Mouse (Mus musculus): ENCODE results near the gene Myo1e. TPM values are rescaled to one million over a fixed set of nuclear protein-coding genes. Genes with fewer than 3 reads are reported as not detected.

Gene Myo1e
- polyA plus RNA-seq, 1 experiment: 21.2 TPM

DNA sequence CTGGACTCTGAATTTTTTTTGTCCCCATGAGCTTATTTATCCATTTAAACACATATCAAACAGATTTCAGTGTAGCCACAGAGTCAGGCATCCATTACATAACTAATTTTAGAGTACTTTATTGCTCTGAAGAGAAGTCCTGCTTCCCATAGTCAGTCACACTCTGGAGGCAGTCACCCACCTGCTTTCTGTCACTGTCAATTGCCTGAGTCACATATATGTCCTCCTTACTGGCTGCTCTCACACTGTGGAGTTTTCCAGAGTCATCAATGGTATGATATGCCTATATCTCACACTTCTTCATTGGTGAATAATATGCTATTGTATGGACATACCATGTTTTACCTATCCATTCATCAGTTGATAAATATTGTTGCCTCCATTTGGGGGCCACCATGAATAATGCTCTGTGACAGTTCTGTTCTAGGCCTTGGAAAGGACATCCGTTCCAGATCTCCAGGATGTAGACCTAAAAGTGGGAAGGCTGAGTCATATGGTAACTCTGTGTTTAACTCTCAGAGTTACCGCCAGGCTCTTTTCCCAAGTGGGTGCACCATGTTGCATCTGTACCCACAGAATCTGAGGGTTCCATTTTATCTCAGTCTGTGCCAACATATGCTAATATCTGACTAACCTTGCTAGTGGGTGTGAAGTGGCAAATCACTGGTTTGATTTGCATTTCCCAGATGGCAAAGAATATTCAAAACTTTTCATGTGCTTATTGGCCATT lies 152.4 kb downstream of the Myo1e start:
- no peak overlapping the region for H3K4me3 ChIP-seq (replicated peaks; ENCODE audit: extremely low read depth, low read depth, low read length)
- 95% methylated on average over 2 of the region's 2 CpGs for WGBS
- H3K4me1 ChIP-seq (ENCODE audit: control insufficient read depth, insufficient read depth, low read length): no peaks in the 10 kb centered on the region
- TF ChIP-seq CTCF (IDR thresholded peaks at IDR 0.05; ENCODE audit: insufficient read depth, low read length) (no peak), POLR2A (IDR thresholded peaks at IDR 0.05; ENCODE audit: borderline replicate concordance, extremely low read depth, low read depth, low read length) (no peak)
- DNase-seq: no peak

DNA sequence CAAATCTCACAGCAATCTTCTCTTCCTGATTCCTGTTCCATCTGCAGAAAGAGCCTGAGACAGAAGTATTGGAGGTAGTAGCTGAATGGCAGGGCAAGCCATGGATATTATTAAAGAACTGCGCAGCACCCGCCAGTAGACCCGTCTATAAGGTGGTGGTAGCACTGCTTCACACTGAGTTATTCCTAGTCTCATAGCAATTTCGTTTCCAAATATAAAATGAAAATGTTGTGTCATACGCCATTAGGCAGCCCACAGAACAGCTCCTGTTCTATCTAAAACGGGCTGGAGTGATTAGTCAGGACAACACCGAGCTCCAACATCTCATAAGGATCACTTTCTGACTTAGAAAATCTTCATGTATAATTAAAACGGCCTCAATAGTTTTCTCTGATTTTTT lies 157.6 kb downstream of the Myo1e start:
- no peak for DNase-seq
- no peaks in the 10 kb centered on the region for H3K4me1 ChIP-seq (ENCODE audit: control insufficient read depth, insufficient read depth, low read length)
- TF ChIP-seq CTCF (IDR thresholded peaks at IDR 0.05; ENCODE audit: insufficient read depth, low read length): no peak
- no peak for TF ChIP-seq POLR2A (IDR thresholded peaks at IDR 0.05; ENCODE audit: borderline replicate concordance, extremely low read depth, low read depth, low read length)
- no peak overlapping the region for H3K4me3 ChIP-seq (replicated peaks; ENCODE audit: extremely low read depth, low read depth, low read length)
- WGBS: 96% methylated on average over 8 of the region's 8 CpGs

GRCm38 (mm10) chr9:70365915-70366314 lies 158.8 kb downstream of the Myo1e start:
- 88% methylated on average over 2 of the region's 2 CpGs for WGBS
- TF ChIP-seq POLR2A (IDR thresholded peaks at IDR 0.05; ENCODE audit: borderline replicate concordance, extremely low read depth, low read depth, low read length) (no peak), CTCF (IDR thresholded peaks at IDR 0.05; ENCODE audit: insufficient read depth, low read length) (no peak)
- no peak for DNase-seq
- no peak overlapping the region for H3K4me3 ChIP-seq (replicated peaks; ENCODE audit: extremely low read depth, low read depth, low read length)
- no peaks in the 10 kb centered on the region for H3K4me1 ChIP-seq (ENCODE audit: control insufficient read depth, insufficient read depth, low read length)

GRCm38 (mm10) chr9:70366898-70367297 lies 159.7 kb downstream of the Myo1e start:
- Histone ChIP-seq H3K4me3 (replicated peaks; ENCODE audit: extremely low read depth, low read depth, low read length) (no peak overlapping the region), H3K4me1 (ENCODE audit: control insufficient read depth, insufficient read depth, low read length) (no peaks in the 10 kb centered on the region)
- no peak for DNase-seq
- TF ChIP-seq POLR2A (IDR thresholded peaks at IDR 0.05; ENCODE audit: borderline replicate concordance, extremely low read depth, low read depth, low read length) (no peak), CTCF (IDR thresholded peaks at IDR 0.05; ENCODE audit: insufficient read depth, low read length) (no peak)
- WGBS: 68% methylated on average over 6 of the region's 6 CpGs

GRCm38 (mm10) chr9:70371638-70372037 lies 164.5 kb downstream of the Myo1e start:
- no peak for DNase-seq
- WGBS: 79% methylated on average over 5 of the region's 5 CpGs
- Histone ChIP-seq H3K4me3 (replicated peaks; ENCODE audit: extremely low read depth, low read depth, low read length) (no peak overlapping the region), H3K4me1 (ENCODE audit: control insufficient read depth, insufficient read depth, low read length) (no peaks in the 10 kb centered on the region)
- TF ChIP-seq POLR2A (IDR thresholded peaks at IDR 0.05; ENCODE audit: borderline replicate concordance, extremely low read depth, low read depth, low read length) (no peak), CTCF (IDR thresholded peaks at IDR 0.05; ENCODE audit: insufficient read depth, low read length) (no peak)

DNA sequence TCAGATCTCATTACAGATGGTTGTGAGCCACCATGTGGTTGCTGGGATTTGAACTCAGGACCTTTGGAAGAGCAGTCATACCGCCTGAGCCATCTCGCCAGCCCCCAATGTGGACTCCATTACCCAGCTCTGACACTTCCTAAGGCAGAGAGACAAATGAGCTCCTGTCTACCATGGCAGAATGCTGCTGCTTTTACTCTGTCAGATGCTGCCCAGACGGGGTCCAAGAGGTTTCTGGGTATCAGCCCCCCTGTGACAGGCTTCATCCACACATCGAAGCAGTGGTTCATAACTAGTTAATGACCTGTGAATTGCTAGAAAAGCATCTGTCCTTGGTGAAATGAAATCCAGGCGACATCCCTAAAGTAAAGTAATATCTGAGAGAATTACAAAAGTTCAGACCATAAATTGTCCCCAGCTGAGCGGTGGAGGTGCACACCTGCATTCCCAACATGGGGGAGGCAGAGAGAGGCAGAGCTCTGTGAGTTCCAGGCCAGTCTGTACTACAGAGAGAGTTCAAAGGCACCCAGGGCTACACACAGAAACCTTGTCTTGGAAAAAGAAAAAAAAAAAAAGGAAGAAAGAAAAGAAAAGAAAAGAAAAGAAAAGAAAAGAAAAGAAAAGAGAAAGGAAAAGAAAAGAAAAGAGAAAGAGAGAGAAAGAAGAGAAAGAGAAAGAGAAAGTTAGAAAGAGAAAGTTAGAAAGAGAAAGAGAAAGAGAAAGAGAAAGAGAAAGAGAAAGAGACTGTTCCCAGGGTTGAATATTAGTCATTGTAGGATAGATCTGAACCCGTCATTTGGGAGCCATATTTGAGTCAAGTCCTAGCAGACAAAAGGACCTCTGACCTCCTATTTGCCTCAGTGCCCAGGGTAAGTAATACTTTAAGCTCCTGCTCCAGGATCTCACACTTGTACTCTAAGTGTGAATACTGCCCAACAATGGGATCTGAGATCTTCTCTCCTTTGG lies 172.6 kb downstream of the Myo1e start:
- DNase-seq: no peak
- no peak overlapping the region for H3K4me3 ChIP-seq (replicated peaks; ENCODE audit: extremely low read depth, low read depth, low read length)
- TF ChIP-seq POLR2A (IDR thresholded peaks at IDR 0.05; ENCODE audit: borderline replicate concordance, extremely low read depth, low read depth, low read length) (no peak), CTCF (IDR thresholded peaks at IDR 0.05; ENCODE audit: insufficient read depth, low read length) (no peak)
- H3K4me1 ChIP-seq (ENCODE audit: control insufficient read depth, insufficient read depth, low read length): no peaks in the 10 kb centered on the region
- 89% methylated on average over 7 of the region's 7 CpGs for WGBS

DNA sequence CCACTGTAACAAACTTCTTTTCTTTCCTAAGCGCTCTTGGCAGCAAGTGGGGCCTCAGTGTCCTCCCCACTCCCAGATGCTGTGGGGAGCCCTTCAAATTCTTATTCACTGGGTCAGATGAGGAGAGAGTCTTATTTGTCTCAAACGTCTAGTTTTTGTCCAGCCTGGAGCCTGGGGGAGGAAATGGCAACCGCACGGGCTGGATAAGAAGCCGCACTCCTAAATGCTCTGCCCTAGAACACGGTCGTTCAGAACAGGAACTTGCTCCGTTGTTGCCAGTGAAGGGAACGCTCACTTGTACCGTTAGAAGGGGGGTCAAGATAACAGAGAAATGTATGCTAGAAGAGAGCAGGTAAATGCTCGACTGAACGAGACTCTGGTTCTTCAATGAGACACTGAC lies 174.9 kb downstream of the Myo1e start:
- H3K4me3 ChIP-seq (replicated peaks; ENCODE audit: extremely low read depth, low read depth, low read length): no peak overlapping the region
- TF ChIP-seq CTCF (IDR thresholded peaks at IDR 0.05; ENCODE audit: insufficient read depth, low read length): no peak
- no peak for TF ChIP-seq POLR2A (IDR thresholded peaks at IDR 0.05; ENCODE audit: borderline replicate concordance, extremely low read depth, low read depth, low read length)
- H3K4me1 ChIP-seq (ENCODE audit: control insufficient read depth, insufficient read depth, low read length): no peaks in the 10 kb centered on the region
- DNase-seq: no peak
- WGBS: 67% methylated on average over 12 of the region's 12 CpGs

DNA sequence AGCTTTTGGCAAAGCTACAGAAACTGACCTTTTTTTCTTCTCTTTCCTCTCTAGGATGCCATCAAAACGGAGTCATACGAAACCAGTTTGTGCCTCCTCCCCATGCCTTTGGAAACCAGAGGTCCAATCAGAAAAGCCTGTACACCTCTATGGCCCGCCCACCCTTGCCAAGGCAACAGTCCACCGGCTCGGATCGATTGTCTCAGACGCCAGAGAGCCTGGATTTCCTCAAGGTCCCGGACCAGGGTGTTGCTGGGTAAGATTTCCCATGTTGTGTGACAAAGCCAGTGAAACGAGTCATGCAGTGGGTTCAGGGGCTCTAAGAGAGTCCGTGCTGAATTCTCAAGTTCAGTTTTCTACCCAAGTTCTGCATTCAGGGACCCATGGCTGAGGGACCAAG lies 176.6 kb downstream of the Myo1e start:
- H3K4me3 ChIP-seq (replicated peaks; ENCODE audit: extremely low read depth, low read depth, low read length): no peak overlapping the region
- no peak for DNase-seq
- WGBS: 82% methylated on average over 10 of the region's 10 CpGs
- no peak for TF ChIP-seq CTCF (IDR thresholded peaks at IDR 0.05; ENCODE audit: insufficient read depth, low read length)
- TF ChIP-seq POLR2A (IDR thresholded peaks at IDR 0.05; ENCODE audit: borderline replicate concordance, extremely low read depth, low read depth, low read length): no peak
- no peaks in the 10 kb centered on the region for H3K4me1 ChIP-seq (ENCODE audit: control insufficient read depth, insufficient read depth, low read length)

DNA sequence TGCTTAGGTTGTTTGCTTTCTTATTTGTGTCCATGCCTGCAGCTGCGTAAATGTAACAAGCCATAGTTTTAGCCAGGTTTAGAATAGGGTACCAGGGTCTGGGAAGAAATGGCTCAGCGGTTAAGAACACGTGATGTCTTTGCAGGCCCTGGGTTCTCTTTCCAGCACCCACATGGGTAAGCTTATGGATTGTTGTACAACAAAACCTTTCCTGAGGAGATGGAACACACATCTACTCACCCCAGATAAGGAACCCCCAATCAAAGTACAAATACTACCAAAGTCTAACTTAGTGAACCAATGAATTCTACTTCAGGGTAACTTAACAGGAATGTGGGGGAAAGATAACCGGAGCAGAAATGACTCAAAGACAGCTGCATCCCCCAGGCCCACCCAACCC lies 177.3 kb downstream of the Myo1e start:
- TF ChIP-seq POLR2A (IDR thresholded peaks at IDR 0.05; ENCODE audit: borderline replicate concordance, extremely low read depth, low read depth, low read length) (no peak), CTCF (IDR thresholded peaks at IDR 0.05; ENCODE audit: insufficient read depth, low read length) (no peak)
- WGBS: 95% methylated on average over 4 of the region's 4 CpGs

More for the DNA sequence above, 177.3 kb downstream of the Myo1e start:
- no peak overlapping the region for H3K4me3 ChIP-seq (replicated peaks; ENCODE audit: extremely low read depth, low read depth, low read length)
- no peak for DNase-seq
- no peaks in the 10 kb centered on the region for H3K4me1 ChIP-seq (ENCODE audit: control insufficient read depth, insufficient read depth, low read length)
